Mouse (Mus musculus): Measurements from ENCODE around the gene Zfp82.
"Not testable (repeated sequence)": the region's sequence is repeated elsewhere in the genome, so short reads cannot be mapped to it uniquely, and the experiment has no call there.

The Zfp82 gene

DNA sequence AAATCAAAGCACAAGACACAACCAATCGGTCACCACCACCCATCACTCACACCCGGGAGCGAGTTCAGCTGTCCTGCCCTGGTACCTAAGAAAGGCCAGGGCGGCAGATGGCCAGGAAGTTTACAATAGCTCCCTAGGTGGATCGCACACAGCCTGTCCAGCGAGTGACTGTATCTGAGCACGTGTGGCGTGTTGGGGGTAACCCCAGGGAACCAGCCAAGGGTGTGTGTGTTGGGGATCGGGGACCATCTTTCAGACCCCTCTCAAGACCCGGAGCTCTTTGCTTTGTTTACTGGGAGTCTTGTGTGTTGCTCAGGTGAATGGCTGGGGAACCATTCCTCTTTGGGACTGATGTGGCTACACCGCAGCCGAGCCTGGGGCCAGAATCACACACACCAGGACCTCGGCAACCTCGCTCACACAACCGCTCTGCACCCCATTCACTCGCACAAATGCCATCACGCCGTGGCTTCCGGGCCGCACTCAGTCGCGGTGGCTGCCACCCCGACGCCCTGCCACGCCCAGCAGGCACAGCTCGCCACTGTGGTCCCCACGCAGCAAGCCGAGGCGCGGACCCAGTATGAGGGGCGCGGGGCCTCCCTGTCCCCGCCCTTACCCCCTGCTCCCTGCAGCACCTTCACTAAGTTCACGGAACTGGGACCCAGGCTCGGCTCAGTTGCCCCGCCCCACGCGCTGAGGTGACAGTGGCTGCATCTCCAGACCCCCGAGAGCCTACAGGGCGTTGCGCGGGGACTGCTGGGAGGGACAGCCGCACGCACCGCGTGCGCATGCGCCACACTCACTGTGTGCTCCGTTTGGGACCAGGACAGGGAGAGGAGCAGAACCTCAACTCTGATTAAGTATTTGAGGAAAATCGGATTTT, at the start of gene Zfp82:
Gene Zfp82 (minus strand): TSS at position 755 of the 883 bp plus-strand sequence.
- DNase-seq (ENCODE audit: low spot score) = peak; percentile 61

DNA sequence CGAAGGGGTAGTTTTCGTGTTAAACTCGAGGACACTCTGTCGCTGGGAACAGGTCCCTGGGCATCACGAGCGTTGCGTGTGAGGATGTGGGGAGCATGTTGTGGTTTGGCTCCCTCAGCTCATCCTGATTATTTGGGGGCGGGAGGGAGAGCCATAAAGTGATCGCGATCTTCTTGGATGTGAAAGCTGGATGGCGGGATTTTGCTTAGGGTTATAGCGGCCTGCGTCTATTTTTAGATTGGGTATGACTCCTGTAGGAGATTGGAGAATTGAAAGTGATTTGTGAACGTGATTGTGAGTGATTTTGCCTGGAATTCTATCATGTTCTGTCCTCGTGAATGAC, 49.5 kb upstream of the Zfp82 start:
- no peak for DNase-seq (ENCODE audit: low spot score)

DNA sequence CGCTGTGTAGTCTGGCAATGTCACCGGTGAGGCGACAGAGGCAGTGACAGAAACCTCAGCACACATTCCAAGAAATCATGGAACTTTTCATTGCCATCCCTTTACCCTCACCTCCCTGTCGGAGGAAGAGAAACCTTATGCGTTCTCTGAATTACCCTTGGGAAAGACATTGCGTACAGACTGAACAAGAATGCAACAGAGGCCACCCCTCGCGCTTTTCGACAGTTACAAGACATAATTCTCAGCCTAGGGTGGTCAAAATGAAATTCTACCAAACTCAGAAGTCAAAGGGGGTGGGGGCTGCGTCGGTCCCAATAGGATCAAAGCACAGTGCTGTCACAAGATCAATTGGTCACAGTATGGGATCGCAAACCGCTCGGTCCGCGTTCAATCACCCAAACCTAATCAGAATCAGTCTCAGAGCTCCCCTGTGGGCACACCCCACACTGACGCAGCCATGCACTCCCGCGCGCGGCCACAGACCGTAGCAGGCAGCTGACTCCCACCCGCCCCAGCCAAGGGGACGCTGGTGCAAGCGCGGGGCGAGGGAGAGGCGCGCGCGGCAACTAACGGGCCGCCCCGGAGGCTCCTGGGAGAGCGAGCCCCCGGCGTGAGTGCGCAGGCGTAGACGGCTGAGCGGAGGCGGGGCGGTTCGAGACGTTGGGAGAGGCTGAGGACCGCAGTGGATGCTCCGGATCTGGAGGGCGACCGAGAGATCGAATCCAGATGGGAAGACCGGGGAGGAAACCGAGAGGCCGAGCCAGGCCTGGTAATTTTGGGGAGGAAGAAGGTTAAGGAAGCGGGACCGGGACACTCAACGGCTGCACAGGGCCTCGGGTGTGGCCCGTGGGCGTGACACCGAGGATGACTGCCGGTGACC, 48.8 kb upstream of the Zfp82 start, which contains the start of gene Zfp382:
Gene Zfp382 (plus strand): TSS at position 635 of the 880 bp plus-strand sequence.
- DNase-seq (ENCODE audit: low spot score) = peak; percentile 81

DNA sequence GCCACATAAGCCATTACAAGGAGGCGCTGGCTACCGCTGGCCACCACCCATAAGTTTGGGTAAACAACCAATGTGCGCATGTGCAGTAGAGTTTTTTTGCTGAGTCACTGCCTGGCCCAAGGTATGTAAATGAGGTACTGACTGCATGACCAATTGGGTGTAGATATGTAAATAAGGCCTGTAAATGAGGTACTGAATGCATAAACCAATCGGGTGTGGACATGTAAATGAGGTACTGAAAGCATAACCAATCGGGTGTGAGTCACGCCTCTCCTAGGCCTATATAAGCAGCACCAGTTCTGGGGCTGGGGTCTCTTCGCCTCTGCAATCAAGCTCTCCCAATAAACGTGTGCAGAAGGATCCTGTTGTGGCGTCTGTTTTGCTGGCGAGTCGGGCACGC, 45.2 kb upstream of the Zfp82 start:
- not testable (repeated sequence) for DNase-seq (ENCODE audit: low spot score)

DNA sequence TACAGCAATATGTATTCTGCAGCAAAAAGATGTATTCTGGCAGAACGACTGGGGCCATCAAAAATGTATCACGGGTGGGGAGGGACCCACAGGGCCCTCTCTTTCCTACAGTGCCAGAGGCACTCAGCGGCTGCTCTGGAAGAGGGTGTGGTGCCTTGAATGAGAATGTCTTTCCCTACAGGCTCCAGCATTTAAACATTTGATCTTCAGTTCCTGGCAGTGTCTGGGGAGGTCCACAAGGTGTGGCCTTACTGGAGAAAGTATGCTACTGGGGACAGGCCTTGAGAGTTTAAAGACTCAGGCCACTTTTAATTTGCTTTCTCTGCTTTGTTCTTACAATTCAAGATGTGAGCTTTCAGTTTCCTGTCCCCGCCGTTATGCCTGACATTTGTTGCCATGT, 43.4 kb upstream of the Zfp82 start:
- no peak for DNase-seq (ENCODE audit: low spot score)

DNA sequence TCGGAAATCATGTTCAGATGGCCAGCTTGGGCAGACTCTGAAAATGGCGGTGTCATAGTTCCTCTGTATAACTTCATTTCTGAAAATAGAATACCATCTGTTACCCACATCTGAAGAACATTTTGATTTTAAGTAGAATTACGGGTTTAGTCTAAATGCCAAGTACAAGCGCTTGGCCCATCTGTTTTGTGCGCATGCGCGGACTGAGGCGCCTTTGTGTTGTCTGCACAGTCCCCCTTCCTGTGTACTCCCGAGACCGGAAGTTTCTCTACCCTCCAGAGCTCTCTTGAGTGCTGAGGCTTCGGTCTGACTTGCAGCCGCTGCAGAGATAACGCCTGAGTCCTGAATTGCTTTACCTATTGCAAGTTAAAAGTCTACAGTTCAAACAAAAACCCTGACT, 26.6 kb upstream of the Zfp82 start:
- no peak for DNase-seq (ENCODE audit: low spot score)

DNA sequence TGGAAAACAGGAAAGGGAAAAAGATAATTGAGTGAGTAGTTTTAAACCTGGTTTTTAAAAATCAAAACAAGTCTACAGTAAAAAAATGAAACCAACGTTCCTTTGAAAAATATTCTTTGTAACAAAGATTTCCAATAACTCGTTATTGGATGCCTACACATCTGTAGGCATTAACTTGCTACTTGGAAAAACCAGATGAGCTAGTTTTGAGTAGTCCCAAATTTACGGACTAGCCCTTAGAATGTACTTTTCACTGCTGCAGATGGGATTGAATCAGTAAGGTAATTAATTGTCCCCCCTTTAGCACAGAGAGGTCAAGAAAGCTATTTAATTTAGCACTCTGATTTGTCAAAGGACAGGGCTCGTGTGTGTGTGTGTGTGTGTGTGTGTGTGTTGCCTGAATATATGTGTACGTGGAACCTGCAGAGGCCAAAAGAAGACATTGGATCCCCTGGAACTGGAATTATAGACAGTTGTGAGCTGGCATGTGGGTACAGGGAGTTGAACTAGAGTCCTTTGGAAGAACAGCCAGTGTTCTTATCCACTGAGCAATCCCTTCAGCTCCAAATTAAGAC, 22.9 kb upstream of the Zfp82 start:
- DNase-seq (ENCODE audit: low spot score) = no peak

DNA sequence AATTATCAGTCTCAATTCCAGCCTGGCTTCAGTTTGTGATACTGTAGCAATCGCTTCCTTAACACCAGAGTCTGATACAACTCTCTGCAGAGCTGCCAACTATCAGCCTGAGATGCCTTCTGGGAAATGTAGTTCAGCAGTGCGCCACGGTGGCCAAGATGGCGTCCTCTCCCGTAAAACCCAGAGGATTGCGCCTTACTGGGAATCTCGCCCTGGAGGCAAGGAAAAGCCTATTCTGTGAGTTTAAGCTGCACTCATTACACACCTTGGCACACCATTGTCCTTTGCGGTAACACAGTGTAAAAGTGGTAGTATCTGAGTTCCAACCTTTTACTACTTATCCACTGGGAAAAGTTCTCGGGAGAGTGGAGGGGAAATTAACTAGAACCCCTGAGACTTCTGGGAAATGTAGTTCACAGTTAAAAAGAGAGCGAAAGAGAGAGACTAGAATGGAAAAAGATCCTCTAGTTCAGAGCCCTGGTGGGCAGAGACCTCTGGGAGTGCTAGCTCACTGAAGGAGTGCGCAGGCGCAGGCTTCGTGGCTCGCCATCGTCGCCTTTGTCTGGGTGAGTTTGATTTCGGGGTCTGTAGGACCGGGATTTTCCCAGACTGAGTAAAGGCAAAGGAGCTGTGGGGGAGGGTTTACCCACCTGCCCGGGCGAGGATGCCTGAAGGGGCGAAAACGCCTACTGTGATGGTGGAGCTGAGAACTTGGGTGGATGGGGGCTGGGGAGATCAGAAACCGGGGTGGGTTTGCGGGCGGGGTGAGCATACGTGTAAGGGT, 22.1 kb upstream of the Zfp82 start, which contains the start of gene Zfp260:
Gene Zfp260 (plus strand): TSS at position 132 of the 784 bp plus-strand sequence.
- peak; percentile 78 for DNase-seq (ENCODE audit: low spot score)

DNA sequence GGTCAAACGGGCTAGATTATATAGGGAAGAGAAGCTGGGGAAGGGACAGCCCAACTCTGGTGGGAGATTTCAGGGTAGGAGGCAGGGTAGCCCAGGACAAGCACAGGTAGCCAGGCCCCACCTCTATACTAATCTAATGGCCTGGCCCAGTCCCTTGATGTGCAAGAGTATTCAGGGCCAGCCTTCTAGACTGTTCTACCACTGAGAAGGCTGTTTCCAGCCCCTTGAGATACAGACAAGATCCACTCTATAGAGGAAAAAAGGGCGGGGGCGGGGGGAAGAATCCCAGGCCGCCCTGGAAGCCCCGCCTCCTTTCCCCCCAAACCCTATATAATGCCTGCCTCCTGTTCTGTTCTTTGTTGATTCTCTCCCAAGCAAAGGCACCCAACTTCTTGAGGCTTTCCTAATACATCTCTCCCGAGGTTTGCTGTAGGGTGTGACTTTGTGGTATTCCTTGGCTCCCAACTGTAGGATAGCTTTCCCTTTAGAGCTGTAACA, 21.3 kb upstream of the Zfp82 start:
- DNase-seq (ENCODE audit: low spot score) = no peak

DNA sequence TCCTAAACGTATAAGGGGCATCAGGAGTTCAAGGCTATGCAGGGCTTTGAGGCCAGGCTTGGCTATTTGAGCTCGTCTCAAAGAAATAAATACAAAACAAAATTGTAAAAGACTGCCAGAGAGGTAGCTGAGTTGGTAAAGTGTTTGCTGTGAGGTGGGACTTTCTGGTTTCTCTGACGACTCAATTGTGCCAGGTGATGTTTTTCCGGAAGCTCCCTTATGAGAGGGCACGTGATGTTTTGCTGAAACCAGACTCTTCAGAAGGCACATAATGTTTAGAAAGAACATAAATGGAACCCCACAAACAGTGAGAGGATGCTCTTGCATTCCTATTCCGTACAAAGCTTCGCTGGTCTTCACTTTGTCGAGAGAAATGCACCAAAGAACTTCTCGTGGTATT, 20.0 kb upstream of the Zfp82 start:
- DNase-seq (ENCODE audit: low spot score) = no peak

DNA sequence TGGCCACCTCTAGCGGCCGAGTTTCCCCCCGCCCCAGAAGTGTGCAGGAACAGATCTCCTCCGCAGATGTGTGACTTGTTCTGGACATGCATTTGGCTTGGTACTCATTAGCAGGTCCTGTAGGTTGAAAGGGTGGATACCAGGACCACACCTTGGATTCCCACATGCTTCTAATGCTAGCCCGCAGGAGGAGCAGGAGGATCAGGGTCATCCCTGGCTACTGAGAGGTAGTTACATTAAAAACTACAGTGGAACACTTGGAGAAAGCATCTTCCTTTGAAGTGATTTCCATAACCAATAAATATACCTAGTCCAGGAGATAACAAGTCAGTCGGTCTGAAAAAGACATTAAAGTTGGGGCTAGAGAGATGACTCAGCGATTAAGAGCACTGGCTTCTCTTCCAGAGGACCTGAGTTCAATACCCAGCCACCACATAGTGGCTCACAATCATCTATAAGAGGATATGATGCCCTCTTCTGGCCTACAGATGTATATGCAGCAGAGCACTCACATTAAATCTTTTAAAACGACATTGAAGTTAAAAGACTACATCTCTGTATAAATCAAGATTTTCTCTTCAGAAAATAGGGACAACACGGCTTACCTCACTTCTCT, 18.4 kb upstream of the Zfp82 start:
- no peak for DNase-seq (ENCODE audit: low spot score)

DNA sequence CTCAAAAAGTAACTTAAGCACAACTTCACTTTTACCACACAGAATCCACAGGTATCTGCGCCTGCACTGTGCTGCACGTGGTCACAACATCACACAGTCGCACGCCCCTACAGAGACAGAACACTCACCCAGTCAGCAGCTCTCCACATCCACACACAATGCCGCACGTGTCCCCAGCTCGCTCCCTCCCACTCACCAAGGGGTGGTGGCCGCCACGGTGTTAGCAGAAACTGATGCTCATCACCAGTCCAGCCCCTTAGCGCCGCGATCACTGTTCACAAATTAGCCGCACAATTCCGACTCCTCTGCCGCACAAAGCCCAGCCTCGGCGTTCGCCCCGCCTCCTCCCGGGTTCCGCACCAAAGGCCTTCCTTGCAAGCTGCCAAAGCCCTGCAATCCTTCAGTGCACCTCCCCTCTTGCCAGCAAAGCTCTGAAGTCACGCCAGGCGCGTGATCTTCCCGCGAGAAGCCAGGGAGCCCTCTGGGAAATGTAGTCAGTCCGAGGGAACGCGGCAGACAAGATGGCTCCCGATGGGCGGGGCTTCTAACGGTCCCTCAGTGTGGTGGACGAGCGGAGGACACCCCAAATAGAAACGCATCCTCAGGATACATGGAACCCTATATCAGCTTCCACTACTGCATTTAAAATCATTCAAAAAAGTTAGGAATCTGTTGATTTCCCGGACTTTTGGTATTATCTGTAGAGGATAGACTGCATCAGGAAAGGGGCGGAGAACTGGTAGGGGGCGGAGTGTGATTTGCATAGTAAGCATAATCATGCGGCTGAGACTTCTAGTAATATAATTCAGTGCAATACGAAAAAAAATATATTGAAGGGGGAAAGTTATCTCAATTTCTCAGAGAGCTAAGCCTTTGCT, 17.6 kb upstream of the Zfp82 start, which contains the start of the genes Gm26920 and Zfp566:
Gene Gm26920 (minus strand): TSS at position 319 of the 878 bp plus-strand sequence.
Gene Zfp566 (minus strand): TSS at position 436 of the 878 bp plus-strand sequence.
- DNase-seq (ENCODE audit: low spot score) = peak; percentile 91

DNA sequence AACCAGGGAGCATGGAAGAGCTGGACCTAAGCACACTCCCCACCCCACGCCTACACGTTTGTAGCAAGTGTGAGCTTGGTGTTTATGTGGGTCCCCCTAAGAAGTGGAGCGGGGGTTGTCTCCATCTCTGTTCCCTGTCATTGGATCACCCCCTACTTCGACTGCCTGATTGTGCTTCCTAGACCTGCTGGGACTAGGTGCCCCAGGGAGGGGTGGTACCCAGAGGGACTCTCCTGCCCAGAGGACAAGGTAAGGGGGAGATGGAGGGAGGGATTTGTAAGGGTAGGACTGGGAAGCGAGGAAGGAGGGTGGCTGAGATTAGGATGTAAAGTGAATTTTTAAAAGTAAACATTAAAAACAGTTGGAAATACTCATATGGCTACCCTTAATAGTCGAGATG, 16.7 kb upstream of the Zfp82 start:
- no peak for DNase-seq (ENCODE audit: low spot score)

DNA sequence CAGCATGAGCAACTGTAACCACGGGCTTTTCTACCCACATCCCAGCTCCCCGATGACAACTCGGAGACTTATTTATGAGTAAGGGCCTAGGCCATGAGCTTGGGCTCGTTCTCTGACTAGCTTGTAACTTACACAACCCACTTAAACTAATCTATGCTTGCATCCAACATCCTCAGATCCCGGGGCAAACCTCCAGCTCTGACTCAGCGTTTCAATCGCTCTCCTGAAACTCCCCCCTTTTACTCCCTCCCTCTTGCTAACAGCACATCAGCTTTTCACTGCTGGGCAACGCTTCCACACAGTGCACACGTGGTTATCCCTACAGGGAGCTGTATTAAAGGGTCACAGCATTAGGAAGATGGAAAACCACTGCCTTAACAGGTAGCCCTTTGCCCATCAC, 13.8 kb upstream of the Zfp82 start:
- no peak for DNase-seq (ENCODE audit: low spot score)

DNA sequence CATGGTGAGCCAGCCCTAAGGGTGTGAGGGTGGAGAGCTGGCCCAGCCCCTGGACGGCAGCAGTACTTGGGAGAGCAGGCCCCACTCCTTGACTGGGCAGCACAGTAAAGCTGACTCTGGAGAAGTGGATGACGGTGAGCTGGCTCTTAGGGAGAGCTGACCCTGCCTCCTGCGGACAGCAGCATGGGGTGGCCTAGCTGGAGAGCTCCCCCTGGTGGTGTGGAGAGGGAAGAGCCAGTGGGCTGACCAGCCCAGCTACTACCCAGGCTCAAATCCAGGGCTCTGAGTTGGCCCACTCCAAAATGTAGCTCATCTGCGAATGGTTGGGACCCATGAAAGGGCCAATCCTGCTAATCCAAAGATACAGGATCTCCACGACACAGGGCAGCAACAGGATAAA, 8.1 kb downstream of the Zfp82 start:
- no peak for DNase-seq (ENCODE audit: low spot score)

DNA sequence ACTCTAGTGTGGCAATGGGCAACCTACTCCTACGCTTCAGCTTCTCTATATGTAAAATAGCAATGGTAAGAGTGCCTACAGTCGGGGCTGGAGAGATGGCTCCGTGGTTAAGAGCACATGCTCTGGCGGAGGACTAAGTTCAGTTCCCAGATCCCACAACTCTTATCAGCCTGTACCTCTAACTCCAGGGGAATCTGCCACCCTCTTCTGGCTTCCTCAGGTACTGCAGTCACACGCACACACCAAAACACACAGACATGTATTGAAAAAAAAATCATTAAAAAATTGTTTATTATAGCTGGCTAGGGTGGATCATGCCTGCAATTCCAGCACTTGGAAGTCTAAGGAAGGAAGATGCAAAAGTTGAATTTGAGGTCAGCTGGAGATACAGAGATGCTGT, 10.2 kb downstream of the Zfp82 start:
- no peak for DNase-seq (ENCODE audit: low spot score)

DNA sequence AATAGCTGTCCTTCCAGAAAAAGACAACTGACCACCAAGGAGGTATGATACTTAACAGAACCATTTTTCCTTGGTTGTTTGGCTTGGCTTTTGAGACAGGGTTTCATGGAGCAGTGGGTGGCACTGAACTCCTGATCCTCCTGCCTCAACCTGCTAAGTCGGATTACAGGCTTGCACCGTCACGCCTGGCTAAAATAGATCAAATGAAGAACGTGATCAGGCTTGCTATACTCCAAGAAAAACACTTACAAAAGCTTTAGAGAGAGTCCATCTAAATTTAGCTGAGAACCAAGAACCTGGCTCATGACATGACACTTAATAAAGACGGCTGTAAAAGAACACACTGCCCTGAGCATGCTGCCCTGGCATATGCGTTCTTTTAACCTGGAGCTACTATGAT, 12.4 kb downstream of the Zfp82 start:
- no peak for DNase-seq (ENCODE audit: low spot score)

DNA sequence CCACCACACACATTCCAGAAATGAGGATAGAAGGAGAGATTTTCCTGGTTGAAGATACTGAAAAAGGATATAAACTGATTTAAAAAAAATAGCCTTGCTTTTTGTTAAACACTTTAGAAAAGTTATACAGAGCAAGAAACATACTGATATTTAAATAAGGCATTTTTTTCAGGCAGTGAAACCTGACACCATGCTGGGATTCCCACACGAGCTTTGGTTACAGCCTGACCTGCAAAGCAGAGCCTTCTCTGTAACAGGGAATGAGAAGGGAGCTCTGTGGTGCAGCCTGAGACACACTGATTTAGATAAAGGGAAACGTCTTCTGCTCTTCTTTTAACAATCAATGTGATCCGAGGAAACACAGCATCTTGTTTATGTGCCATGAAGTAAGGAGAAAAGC, 19.1 kb downstream of the Zfp82 start:
- DNase-seq (ENCODE audit: low spot score) = no peak

DNA sequence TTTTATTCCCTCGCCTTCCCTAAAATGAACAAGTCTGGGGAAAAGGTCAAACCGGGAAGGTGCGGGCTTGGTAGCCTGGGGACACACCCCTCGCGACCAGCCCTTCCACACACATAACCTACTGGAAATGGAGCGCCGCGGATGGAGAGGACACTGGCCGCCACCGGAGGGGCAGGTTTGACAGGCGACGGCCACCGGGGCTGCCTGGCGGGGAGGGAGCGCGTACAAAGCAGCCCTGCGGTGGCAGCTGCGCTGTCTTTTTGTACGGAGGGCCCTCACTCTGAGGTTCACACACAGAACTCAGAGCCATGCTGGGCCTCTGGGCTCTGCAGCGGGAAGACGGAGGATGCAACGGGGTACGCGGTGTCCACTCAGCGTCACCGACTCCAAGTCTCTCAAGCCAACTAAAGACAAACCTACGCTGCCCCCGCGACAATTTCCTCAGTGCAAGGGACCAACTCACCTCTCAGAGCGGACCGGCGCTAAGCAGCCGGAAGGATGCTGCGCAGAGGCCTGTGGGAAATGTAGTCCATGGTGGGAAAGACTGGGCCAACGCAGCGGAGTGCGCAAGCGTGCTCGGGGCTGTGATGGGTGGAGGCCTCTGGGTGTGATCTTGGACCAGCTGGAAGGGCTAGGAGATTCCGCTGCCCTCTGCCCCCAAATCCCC, 21.7 kb downstream of the Zfp82 start, which contains the start of gene Zfp14:
Gene Zfp14 (minus strand): TSS at position 499 of the 667 bp plus-strand sequence.
- DNase-seq (ENCODE audit: low spot score) = peak; percentile 77

Measured in ovary, postnatal 14 days (tissue).